Mouse (Mus musculus): Measurements from ENCODE around the gene Galnt14.

The Galnt14 gene

DNA sequence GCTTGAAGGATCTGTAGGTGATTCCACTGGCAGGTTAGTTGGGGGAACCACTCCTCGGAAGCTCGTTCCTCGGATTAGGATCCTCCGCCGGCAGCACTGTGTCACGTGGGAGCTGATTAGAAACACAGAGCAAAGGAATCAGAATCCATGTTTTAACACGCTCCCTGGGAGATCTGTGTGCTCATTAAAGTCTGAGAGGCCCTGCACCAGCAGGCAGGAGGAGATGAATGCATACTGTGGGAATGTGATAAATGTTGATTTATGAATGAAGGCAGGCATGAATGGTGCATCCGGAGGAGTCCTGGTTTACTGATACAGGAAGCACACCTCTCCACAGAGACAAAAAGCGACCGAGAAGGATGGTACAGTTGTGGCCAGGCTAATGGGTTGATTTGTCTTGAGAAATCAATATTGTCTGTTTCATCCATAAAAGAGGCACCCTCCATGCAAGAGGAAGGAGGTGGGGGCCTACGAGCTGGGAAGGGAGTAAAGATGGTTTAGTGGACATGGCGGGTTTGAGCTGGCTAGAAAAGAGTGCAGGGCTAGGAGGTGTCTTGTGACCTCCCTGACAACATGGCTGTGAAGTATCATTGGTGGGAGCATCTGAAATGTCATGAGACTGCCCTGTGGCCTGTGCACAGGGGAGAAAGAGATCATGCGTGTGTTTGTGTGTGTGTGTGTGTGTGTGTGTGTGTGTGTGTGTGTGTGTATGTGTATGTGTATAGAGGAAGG, 202.3 kb downstream of the Galnt14 start:
- in situ Hi-C loops (cut with MboI), result no loop called here

- in situ Hi-C loops (cut with MboI), result no loop called here
Observed at GRCm38 (mm10) chr17:73504111-73504510, 206.1 kb downstream of the Galnt14 start.

DNA sequence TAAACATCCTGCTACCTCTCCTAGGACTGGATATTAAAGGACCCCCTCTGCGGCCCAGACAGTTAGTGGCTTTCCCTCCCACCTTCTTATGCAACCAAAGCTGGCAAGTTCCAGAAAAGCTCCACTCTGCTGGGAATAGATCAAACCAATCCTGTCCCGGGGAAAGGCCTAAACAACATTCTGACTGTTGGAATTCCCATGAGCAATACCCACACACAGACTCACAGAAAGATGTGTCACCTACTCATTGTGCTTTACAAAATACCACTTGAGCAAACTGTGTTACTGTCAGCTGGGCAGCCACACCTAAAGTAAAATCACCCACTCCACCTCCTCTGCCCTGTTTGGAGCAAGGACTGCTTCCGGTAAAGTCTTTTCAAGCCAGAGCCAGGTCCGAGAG, 207.6 kb downstream of the Galnt14 start:
- in situ Hi-C loops (cut with MboI), result no loop called here

DNA sequence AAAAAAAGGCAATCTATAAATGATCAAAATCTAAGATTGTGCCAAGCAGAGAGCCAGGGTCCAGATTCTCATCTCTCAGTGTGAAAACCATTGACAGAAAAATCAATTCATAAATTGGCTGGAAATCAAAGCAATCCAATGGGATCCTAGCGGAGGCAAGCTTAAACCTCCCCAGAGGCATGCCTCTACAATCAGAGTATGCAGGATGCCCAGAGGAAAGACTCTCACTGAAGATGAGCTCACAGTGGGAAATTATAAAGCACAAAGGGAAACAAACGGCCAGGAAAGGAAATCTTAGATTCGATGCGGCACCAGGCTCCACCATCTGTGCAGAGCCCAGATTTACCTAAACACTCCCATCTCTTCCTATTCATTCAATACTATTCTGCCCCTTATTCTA, 220.7 kb downstream of the Galnt14 start:
- in situ Hi-C loops (cut with MboI), result no loop called here

GRCm38 (mm10) chr17:73487792-73488191, 222.5 kb downstream of the Galnt14 start:
- in situ Hi-C loops (cut with MboI), result no loop called here

DNA sequence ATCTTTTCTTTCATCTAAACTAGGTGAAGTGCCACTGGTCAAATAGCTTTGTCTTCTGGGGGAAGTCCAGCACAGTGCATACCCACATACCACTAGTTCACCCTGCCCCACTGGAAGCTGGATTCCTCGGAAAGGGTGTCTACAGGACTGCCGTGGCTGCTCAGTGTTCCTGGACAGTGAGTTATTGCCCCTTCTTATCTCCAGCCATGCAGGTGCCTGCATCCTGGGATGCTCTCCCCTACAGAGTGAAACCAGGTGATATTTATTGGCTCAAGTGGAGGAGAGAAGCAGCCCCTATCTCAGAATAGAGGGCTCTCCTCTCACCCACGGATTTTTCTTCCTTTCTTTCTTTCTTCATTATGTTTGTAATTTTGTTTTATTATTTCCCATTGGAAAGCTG, 222.9 kb downstream of the Galnt14 start:
- in situ Hi-C loops (cut with MboI), result no loop called here

GRCm38 (mm10) chr17:73477096-73478076, 232.9 kb downstream of the Galnt14 start:
- in situ Hi-C loops (cut with MboI), result no loop called here

- in situ Hi-C loops (cut with MboI), result no loop called here
Observed at GRCm38 (mm10) chr17:73474371-73474770, 235.9 kb downstream of the Galnt14 start.

DNA sequence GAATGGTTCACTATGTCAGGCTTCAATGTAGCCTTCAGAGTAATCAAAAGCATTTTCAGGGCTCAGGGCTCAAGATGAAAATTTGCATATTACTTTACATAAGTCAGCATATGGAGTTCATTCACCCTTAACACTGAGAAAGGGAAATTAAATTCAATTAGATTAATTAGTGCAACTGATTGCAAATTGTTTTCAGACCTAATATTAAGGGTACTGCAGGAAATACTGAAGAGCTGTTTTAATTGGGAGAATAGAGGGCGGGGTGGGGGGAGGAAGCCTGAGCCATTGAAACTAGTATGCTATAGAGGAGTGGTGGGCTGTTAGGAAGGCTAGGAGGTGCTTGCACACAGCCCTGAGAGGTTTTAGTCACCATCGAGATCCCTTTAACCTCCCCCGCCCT, 237.2 kb downstream of the Galnt14 start:
- in situ Hi-C loops (cut with MboI), result no loop called here

DNA sequence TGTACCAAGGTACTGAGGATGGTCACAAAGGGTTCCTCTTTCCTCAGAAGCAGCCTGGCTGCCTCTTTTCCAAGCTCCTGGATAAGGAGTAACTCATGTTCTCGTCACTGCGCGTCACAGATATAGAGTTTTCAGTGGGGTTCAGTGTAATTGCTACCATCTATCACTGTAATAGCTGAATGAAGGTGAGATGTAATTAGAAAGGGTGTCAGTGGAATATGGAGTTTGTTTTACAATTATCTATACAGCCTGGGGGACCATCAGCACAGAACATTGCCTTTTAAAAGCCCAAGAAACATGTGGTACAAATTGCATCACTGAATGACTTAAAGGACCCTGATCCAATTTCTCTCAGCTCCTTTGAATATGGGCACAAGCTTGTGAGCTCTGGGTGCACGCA, 249.4 kb downstream of the Galnt14 start:
- in situ Hi-C loops (cut with MboI), result no loop called here

DNA sequence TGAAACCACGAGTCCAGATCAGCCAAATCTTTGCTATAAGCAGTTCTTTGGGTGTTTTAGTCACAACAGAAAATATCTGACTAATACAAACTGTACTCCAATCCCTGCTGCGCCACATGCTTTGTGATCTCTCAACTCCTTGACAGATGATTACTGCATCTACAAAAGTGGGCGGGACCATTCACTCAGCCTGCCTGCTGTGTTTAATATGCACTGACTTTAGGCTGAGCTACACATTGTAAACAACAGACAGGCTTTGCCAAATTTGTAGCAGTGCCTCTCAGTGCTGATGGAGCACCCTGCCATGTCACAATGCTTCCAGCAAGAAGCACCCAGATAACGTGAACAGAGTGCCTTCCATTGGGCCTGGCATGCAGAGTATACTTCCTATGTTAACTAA, 251.5 kb downstream of the Galnt14 start:
- in situ Hi-C loops (cut with MboI), result no loop called here

DNA sequence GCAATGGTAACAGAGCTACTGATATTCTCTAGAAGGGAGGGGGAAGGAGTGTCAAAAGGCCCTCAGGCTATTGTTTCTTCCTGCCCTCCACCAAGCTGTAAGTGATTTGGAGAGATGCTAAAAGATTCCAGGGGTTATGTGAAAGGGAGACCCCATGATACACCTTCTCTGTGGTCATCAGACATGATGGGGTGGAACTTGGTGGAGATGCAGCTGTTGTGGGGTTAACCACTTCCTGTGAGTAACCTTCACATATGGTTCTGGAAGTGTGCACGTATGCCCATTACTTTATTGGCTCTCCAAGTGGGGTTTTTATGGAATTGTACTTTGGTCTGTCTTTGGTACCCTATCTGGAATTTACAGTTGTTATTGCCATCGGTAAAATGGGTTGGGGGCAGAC, 253.7 kb downstream of the Galnt14 start:
- in situ Hi-C loops (cut with MboI), result no loop called here

GRCm38 (mm10) chr17:73453646-73454045, 256.6 kb downstream of the Galnt14 start:
- in situ Hi-C loops (cut with MboI), result no loop called here

DNA sequence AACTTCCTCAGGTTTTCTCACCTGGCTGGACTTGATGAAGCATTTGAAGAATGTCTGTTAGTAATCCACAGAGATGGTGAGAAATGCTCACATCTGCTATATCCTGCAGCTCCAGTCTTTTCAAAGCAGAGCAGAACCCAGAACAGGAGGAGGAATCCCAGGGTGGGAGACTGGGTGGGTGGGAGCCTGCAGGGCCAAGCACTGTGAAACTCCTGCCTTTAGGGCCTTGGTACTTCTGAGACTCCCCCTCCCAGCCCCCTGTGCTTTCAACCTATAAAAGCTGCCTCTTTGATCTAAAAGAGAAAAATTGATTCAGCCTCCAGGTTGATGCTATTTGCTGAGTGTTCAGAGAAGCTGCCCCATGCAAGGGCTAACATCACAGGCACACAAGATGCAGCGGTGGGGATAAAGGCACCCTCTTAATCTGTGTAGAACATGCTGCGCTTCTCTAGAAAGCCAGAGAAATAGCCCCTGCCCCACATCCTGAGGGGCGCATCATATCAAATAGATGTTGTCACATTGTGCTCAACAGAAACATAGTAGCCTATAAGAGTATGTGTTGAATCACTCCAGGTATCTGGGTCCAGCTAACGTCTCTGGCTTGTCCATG, 258.0 kb downstream of the Galnt14 start:
- in situ Hi-C loops (cut with MboI), result no loop called here

- in situ Hi-C loops (cut with MboI), result no loop called here
Observed at GRCm38 (mm10) chr17:73449104-73449503, 261.1 kb downstream of the Galnt14 start.
